Mouse (Mus musculus) G1E (cell line): ENCODE data around the gene Tdo2. TPM values are rescaled to one million over a fixed set of nuclear protein-coding genes. Genes with fewer than 3 reads are reported as not detected.

Experiments
- ATAC-seq: 2 replicates; pipeline ENCODE4 v1.8.0; 2016; ENCODE audit warnings: mild to moderate bottlenecking; ENCODE audit not compliant: insufficient number of reproducible peaks, poor library complexity, low FRiP score, severe bottlenecking; ENCODE audit errors: extremely low read depth
- DNase-seq: peaks from one replicate; pipeline ENCODE4 v3.0.0; 2012; ENCODE audit warnings: low spot score
- H3K27me3 ChIP-seq: 2 replicates; pipeline ENCODE4 v1.6.1; 2012; ENCODE audit warnings: mild to moderate bottlenecking, low read length, inconsistent platforms; ENCODE audit not compliant: insufficient read depth
- H3K36me3 ChIP-seq: replicated peaks from 2 replicates; pipeline ENCODE3; 2012; ENCODE audit warnings: mild to moderate bottlenecking, inconsistent platforms
- H3K4me1 ChIP-seq: 2 replicates; pipeline ENCODE4 v1.6.1; 2012; ENCODE audit warnings: low read depth, low read length, inconsistent platforms, mixed read lengths; ENCODE audit not compliant: insufficient read depth
- H3K4me3 ChIP-seq: 2 replicates; pipeline ENCODE4 v1.5.1; 2012; ENCODE audit warnings: low read depth, mild to moderate bottlenecking, inconsistent platforms, low read length, moderate library complexity, mixed read lengths
- H3K9me3 ChIP-seq: replicated peaks from 2 replicates; pipeline ENCODE4 v1.6.1; 2012; ENCODE audit warnings: inconsistent platforms
- CTCF ChIP-seq: IDR thresholded peaks from 2 replicates; pipeline ENCODE4 v1.5.1; 2012; ENCODE audit warnings: low read depth, low read length, inconsistent platforms, mixed read lengths
- GATA1 ChIP-seq: IDR thresholded peaks from 2 replicates; pipeline ENCODE4 v1.6.1; 2012; ENCODE audit warnings: borderline replicate concordance, low read length, inconsistent platforms, mixed read lengths
- GATA2 ChIP-seq: IDR thresholded peaks from 2 replicates; pipeline ENCODE4 v1.6.1; 2012; ENCODE audit warnings: low read depth, low read length, inconsistent platforms, borderline replicate concordance
- POLR2AphosphoS5 ChIP-seq: IDR thresholded peaks from 2 replicates; pipeline ENCODE4 v1.6.1; 2012; ENCODE audit warnings: low read depth, low read length, inconsistent platforms; ENCODE audit not compliant: insufficient replicate concordance
- TAL1 ChIP-seq: conservative IDR thresholded peaks from 2 replicates; pipeline ENCODE4 v1.6.1; 2012; ENCODE audit warnings: low read depth, low read length, inconsistent platforms, mixed read lengths
- polyA plus RNA-seq: library from polyadenylated mRNA; stranded (reverse); fragments of >175 nt; gene quantifications from 2 replicates; pipeline ENCODE4 v1.2.3, GENCODE M21; 2012
- total RNA-seq, 2 experiments: library from RNA; stranded (forward) in 1 of 2; stranded (reverse) in 1 of 2; fragments of 200-1000 nt in 1 of 2; fragments of >200 nt in 1 of 2; fragmentation: Nextera tagmentation in 1 of 2; gene quantifications; 2 replicates each; pipeline ENCODE4 v1.2.3; 2014 to 2017

The Tdo2 gene
- total and polyA plus RNA-seq, 3 experiments: not detected

GRCm38 (mm10) chr3:81981990-81982389 lies 6.0 kb upstream of the Tdo2 start, which contains the start of gene Asic5:
Gene Asic5 (plus strand): TSS chr3:81982290.
- DNase-seq (no peak), ATAC-seq (no peak)
- Histone ChIP-seq H3K27me3 (no peaks in the 10 kb centered on the region), H3K4me3 (no peak within 1 kb of the TSS), H3K4me1 (no peaks in the 10 kb centered on the region), H3K36me3 (no peaks in the 10 kb centered on the region), H3K9me3 (no peaks in the 10 kb centered on the region)
- TF ChIP-seq TAL1 (no peak), CTCF (no peak), GATA2 (no peak), GATA1 (no peak), POLR2AphosphoS5 (no peak)

GRCm38 (mm10) chr3:81981576-81981975 lies 5.6 kb upstream of the Tdo2 start:
- TF ChIP-seq CTCF (no peak), POLR2AphosphoS5 (no peak), TAL1 (no peak), GATA2 (no peak), GATA1 (no peak)
- no peaks in the 10 kb centered on the region for H3K4me1 ChIP-seq

DNA sequence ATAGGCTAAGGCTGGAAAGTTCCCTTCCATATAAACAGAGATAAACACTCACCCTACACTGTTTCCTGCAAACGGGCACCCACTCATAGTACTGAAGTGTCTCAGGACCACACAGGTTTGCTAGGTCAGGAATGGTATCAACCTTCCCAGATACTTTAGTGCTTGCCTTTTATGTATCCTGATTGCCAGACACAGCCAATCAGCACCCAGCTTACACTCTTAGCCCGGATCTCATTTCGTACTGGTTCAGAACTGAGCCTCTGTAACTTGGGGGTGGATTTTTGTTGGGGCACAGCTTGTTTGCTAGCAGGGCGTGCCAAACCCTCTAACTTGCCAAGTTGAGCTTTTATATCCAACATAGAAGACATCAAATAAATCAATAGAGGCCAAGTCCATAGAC lies 395 bp downstream of the Tdo2 start:
- no peak for ATAC-seq
- TF ChIP-seq CTCF (no peak), GATA2 (no peak), TAL1 (no peak), POLR2AphosphoS5 (no peak), GATA1 (no peak)
- H3K4me1 ChIP-seq: no peaks in the 10 kb centered on the region

More at GRCm38 (mm10) chr3:81981576-81981975, 5.6 kb upstream of the Tdo2 start:
- Histone ChIP-seq H3K4me3 (no peak overlapping the region), H3K36me3 (no peaks in the 10 kb centered on the region), H3K27me3 (no peaks in the 10 kb centered on the region), H3K9me3 (no peaks in the 10 kb centered on the region)
- no peak for ATAC-seq
- no peak for DNase-seq

DNA sequence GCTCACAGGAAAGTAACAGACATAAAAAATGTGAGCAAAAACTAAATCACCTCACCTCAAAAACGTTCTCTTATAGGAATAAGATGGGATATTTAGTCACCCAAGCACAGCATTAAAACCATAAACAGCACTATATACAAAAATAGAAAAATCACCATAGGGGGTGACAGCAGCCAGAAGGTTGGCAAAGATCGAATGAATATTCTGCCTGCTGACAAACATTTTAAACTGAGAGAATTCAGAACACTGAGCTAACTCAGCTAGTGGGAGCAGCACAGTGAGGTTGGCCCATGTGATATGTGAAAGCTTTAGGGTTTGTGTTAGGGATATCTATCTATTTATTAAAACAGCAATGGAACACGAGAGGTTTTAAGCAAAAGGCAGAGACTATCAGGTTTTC lies 11.4 kb downstream of the Tdo2 start:
- no peaks in the 10 kb centered on the region for H3K36me3 ChIP-seq
- no peaks in the 10 kb centered on the region for H3K27me3 ChIP-seq
- no peak for TF ChIP-seq TAL1
- no peak for TF ChIP-seq GATA2
- no peak for TF ChIP-seq CTCF
- no peak for TF ChIP-seq POLR2AphosphoS5
- TF ChIP-seq GATA1: no peak
- no peak for ATAC-seq
- no peak for DNase-seq
- H3K4me1 ChIP-seq: no peaks in the 10 kb centered on the region
- H3K4me3 ChIP-seq: no peak overlapping the region
- H3K9me3 ChIP-seq: no peaks in the 10 kb centered on the region

More for the DNA sequence above, 395 bp downstream of the Tdo2 start:
- DNase-seq: no peak
- Histone ChIP-seq H3K4me3 (no peak overlapping the region), H3K9me3 (no peaks in the 10 kb centered on the region), H3K27me3 (0 out of 2 replicates have a peak, but pooled peaks cover 2% of the 10 kb centered on the region), H3K36me3 (no peaks in the 10 kb centered on the region)

- Histone ChIP-seq H3K4me1 (no peaks in the 10 kb centered on the region), H3K36me3 (no peaks in the 10 kb centered on the region), H3K4me3 (no peak overlapping the region), H3K27me3 (no peaks in the 10 kb centered on the region), H3K9me3 (no peaks in the 10 kb centered on the region)
- DNase-seq (no peak), ATAC-seq (no peak)
- no peak for TF ChIP-seq POLR2AphosphoS5
- no peak for TF ChIP-seq GATA1
- no peak for TF ChIP-seq CTCF
These were observed 12.2 kb downstream of the Tdo2 start for GRCm38 (mm10) chr3:81963768-81964167.

- DNase-seq: no peak
- no peaks in the 10 kb centered on the region for H3K36me3 ChIP-seq
- no peaks in the 10 kb centered on the region for H3K9me3 ChIP-seq
- ATAC-seq: no peak
- no peaks in the 10 kb centered on the region for H3K27me3 ChIP-seq
- TF ChIP-seq POLR2AphosphoS5 (no peak), TAL1 (no peak), CTCF (no peak)
- H3K4me3 ChIP-seq: no peak overlapping the region
- H3K4me1 ChIP-seq: no peaks in the 10 kb centered on the region
These were observed 14.7 kb downstream of the Tdo2 start for GRCm38 (mm10) chr3:81961336-81961735.

- ATAC-seq (no peak), DNase-seq (no peak)
- TF ChIP-seq GATA2 (no peak), GATA1 (no peak), TAL1 (no peak), CTCF (no peak), POLR2AphosphoS5 (no peak)
- no peaks in the 10 kb centered on the region for H3K36me3 ChIP-seq
- no peaks in the 10 kb centered on the region for H3K9me3 ChIP-seq
- H3K4me3 ChIP-seq: no peak overlapping the region
- no peaks in the 10 kb centered on the region for H3K27me3 ChIP-seq
- H3K4me1 ChIP-seq: no peaks in the 10 kb centered on the region
These were observed 18.5 kb downstream of the Tdo2 start for GRCm38 (mm10) chr3:81957484-81957883.
